In the genomic region with DNA sequence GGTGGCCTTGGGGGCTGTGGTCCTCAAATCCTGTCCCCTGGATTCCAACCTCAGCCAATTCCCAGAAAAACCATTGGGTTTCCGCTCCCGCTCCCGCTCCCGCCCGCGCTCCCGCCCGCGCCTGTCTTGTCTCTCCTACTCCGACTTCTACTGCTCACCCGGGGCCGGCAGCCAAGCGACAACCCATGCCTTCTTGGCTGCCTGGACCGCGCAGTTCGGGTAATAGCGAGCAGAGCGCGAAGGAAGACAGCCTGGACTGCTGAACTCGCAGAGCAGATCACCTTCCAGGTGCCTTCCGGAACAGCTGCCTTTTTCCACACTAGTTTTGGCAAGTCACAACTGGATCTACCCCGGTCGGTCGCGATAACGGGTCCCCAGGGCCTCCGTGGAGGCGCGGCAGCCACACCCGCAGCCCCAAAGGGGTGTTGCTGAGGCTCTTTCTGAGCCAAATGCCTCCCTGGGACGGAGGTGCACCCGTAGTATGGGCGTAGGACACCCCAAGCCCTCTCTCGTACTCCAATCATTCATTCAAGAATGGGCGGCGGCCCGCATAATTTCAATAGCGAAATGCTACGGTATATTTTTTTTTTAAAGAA, we compare ENCODE assay signal across 10 mouse cellular contexts. TPM values are rescaled to one million over a fixed set of nuclear protein-coding genes. Genes with fewer than 3 reads are reported as not detected.
DNase-seq lines count a peak whose midpoint lies in the region; ATAC-seq and TF ChIP-seq lines count a peak whose summit lies in the region.
"Had no signal": no experiment of that assay in that cellular context is flagged by ENCODE, and none has a peak within 500 bp of the region (broad histone marks: within the 10 kb centered on the region; RNA-seq: fewer than 3 reads in every experiment).

No protein-coding gene starts in this region.

- no peak overlapping the region for H3K4me2 ChIP-seq in forebrain, embryonic 11.5 days (ENCODE audit: low read depth, low read length, severe bottlenecking)
- no peak overlapping the region for H3K4me2 ChIP-seq in forebrain, embryonic 14.5 days (ENCODE audit: low read length)

- H3K4me1 ChIP-seq in forebrain, embryonic 11.5 days (replicated peaks; ENCODE audit: control insufficient read depth, insufficient read depth, low read length), result peaks cover 18% of the 10 kb centered on the region
- peaks cover 9% of the 10 kb centered on the region for H3K4me1 ChIP-seq in forebrain, embryonic 14.5 days (ENCODE audit: control insufficient read depth, insufficient read depth, low read length)
- peaks cover 0 to 7% of the 10 kb centered on the region in 2 experiments; a peak in 2 of 4 replicates for H3K4me1 ChIP-seq in ES-E14 (ENCODE audit: control insufficient read depth in 2 of 2, insufficient read depth in 2 of 2, low read length in 2 of 2, poor library complexity in 1 of 2)
- peaks cover 51% of the 10 kb centered on the region for H3K4me1 ChIP-seq in limb, embryonic 10.5 days

- no peak for ATAC-seq in forebrain, embryonic 11.5 days (replicated peaks; ENCODE audit: low FRiP score)
- ATAC-seq in forebrain, embryonic 14.5 days, result no peak

- in situ Hi-C loops in ES-E14 (cut with MboI; ENCODE audit: low sequenced_read_pairs in 2 of 2, unreplicated experiment in 2 of 2), result no loop called here

- no peaks in the 10 kb centered on the region for H3K36me3 ChIP-seq in forebrain, embryonic 11.5 days (ENCODE audit: control insufficient read depth, insufficient read depth, low read length)
- no peaks in the 10 kb centered on the region for H3K36me3 ChIP-seq in forebrain, embryonic 14.5 days (ENCODE audit: control insufficient read depth, insufficient read depth, low read length)
- no peaks in the 10 kb centered on the region for H3K36me3 ChIP-seq in ES-E14 (ENCODE audit: control insufficient read depth, insufficient read depth, low read length, poor library complexity, severe bottlenecking)
- no peaks in the 10 kb centered on the region for H3K36me3 ChIP-seq in limb, embryonic 10.5 days
- H3K36me3 ChIP-seq: G1E had no signal

- peaks cover 99% of the 10 kb centered on the region for H3K27me3 ChIP-seq in forebrain, embryonic 11.5 days (ENCODE audit: control insufficient read depth, insufficient read depth, low read length)
- peaks cover 97% of the 10 kb centered on the region for H3K27me3 ChIP-seq in forebrain, embryonic 14.5 days (replicated peaks; ENCODE audit: control insufficient read depth, insufficient read depth, low read length)
- H3K27me3 ChIP-seq in limb, embryonic 10.5 days (ENCODE audit: low read depth, poor library complexity, severe bottlenecking), result peaks cover 100% of the 10 kb centered on the region

- no peak overlapping the region for H3K27ac ChIP-seq in forebrain, embryonic 11.5 days (ENCODE audit: low read depth, low read length)
- H3K27ac ChIP-seq in forebrain, embryonic 14.5 days (ENCODE audit: low read depth, low read length), result no peak overlapping the region
- H3K27ac ChIP-seq in ES-E14 (ENCODE audit: insufficient read depth, low read depth, low read length, poor library complexity, severe bottlenecking), result no peak overlapping the region
- no peak overlapping the region for H3K27ac ChIP-seq in limb, embryonic 10.5 days

- no peak overlapping the region for H3K4me3 ChIP-seq in forebrain, embryonic 11.5 days (ENCODE audit: low read depth, low read length)
- no peak overlapping the region; the same call in 1 of the 2 replicates for H3K4me3 ChIP-seq in forebrain, embryonic 14.5 days (ENCODE audit: low read depth, low read length)
- H3K4me3 ChIP-seq in ES-E14 (ENCODE audit: insufficient read depth in 1 of 2, low read depth in 1 of 2, low read length in 2 of 2, poor library complexity in 1 of 2, severe bottlenecking in 1 of 2), result peak overlapping the region; percentile 18 to 32; a peak in 2 of 4 replicates
- H3K4me3 ChIP-seq in limb, embryonic 10.5 days, result peak overlapping the region; percentile 12

- 3% methylated on average over 39 of the region's 39 CpGs for WGBS in forebrain, embryonic 11.5 days
- WGBS in forebrain, embryonic 14.5 days, result 3% methylated on average over 39 of the region's 39 CpGs
- WGBS in limb, embryonic 10.5 days, result 3% methylated on average over 39 of the region's 39 CpGs

- H3K9ac ChIP-seq in forebrain, embryonic 11.5 days (ENCODE audit: low read length), result no peak overlapping the region
- no peak overlapping the region for H3K9ac ChIP-seq in forebrain, embryonic 14.5 days (ENCODE audit: low read length)
- H3K9ac ChIP-seq in ES-E14 (ENCODE audit: insufficient read depth, low read depth, low read length, poor library complexity, severe bottlenecking), result no peak overlapping the region

- intact Hi-C loops in gastrocnemius, postnatal 14 days (cut with DNase I; ENCODE audit: low total_unique reads), result no loop called here

- DNase-seq in forebrain, embryonic 11.5 days (ENCODE audit: low spot score), result peak; percentile 67
- no peak for DNase-seq in forebrain, embryonic 14.5 days (ENCODE audit: low spot score)
- no peak for DNase-seq in ES-E14 (ENCODE audit: low read depth, low spot score)
- peak; percentile 46 for DNase-seq in gastrocnemius, postnatal 14 days
- peak; percentile 71 for DNase-seq in limb, embryonic 10.5 days (ENCODE audit: low spot score)
- peak; percentile 67 for DNase-seq in neural tube, embryonic 10.5 days (ENCODE audit: extremely low spot score, low spot score)
- DNase-seq in spleen, postnatal 14 days (ENCODE audit: low spot score in 2 of 2), result no peak
- no peak for DNase-seq in thymus, postnatal 36 days

- H3K9me3 ChIP-seq in forebrain, embryonic 11.5 days (ENCODE audit: control insufficient read depth, low read length), result no peaks in the 10 kb centered on the region
- no peaks in the 10 kb centered on the region for H3K9me3 ChIP-seq in forebrain, embryonic 14.5 days (replicated peaks; ENCODE audit: control insufficient read depth, low read length)
- H3K9me3 ChIP-seq in ES-E14 (ENCODE audit: control insufficient read depth, insufficient read depth, low read depth, low read length), result no peaks in the 10 kb centered on the region
- H3K9me3 ChIP-seq in limb, embryonic 10.5 days (replicated peaks), result no peaks in the 10 kb centered on the region
- H3K9me3 ChIP-seq: G1E had no signal

TF ChIP-seq in ES-E14, 5 proteins besides CTCF, POLR2A, EP300 and RAD21:
- TF ChIP-seq ZNF384 (IDR thresholded peaks at IDR 0.05; ENCODE audit: low read depth, low read length) (no peak), CHD2 (IDR thresholded peaks at IDR 0.05; ENCODE audit: low read depth, low read length) (no peak), ZC3H11A (IDR thresholded peaks at IDR 0.05; ENCODE audit: borderline replicate concordance, low read depth, low read length) (no peak), HCFC1 (IDR thresholded peaks at IDR 0.05; ENCODE audit: borderline replicate concordance, insufficient read depth, low read length) (no peak), MAFK (IDR thresholded peaks at IDR 0.05; ENCODE audit: insufficient read depth, low read depth, low read length) (no peak)

RNA-seq across cellular contexts. Expression of a gene that starts 3.0 kb away (rescaled TPM):
- polyA plus RNA-seq in forebrain, embryonic 11.5 days (2014; fragmentation: Nextera tagmentation; extraction: Ambion mirVana), result 0.23 and 0.29 TPM in 2 replicates
- polyA plus RNA-seq in forebrain, embryonic 14.5 days (2014; fragmentation: Nextera tagmentation; extraction: Ambion mirVana), result 0.11 TPM in 1 of 2 replicates, not detected in the other
- total RNA-seq in ES-E14 (2012; rRNA removed), result 0.16 and 0.18 TPM in 2 replicates
- total RNA-seq in gastrocnemius, postnatal 14 days (2021), result not detected
- 0.85 and 1.9 TPM in 2 replicates for polyA plus RNA-seq in limb, embryonic 10.5 days (2016; fragmentation: Nextera tagmentation; extraction: Ambion mirVana)
- total RNA-seq: gastrocnemius, postnatal 4 days had no signal
- polyA plus RNA-seq: G1E had no signal

RNA-seq across cellular contexts. Expression of a gene that starts 23.2 kb away (rescaled TPM):
- 1.4 TPM in 2 replicates for polyA plus RNA-seq in forebrain, embryonic 11.5 days (2014; fragmentation: Nextera tagmentation; extraction: Ambion mirVana)
- not detected in 2 replicates for polyA plus RNA-seq in forebrain, embryonic 14.5 days (2014; fragmentation: Nextera tagmentation; extraction: Ambion mirVana)
- total RNA-seq in ES-E14 (2012; rRNA removed), result 0.11 and 0.54 TPM in 2 replicates
- total RNA-seq in gastrocnemius, postnatal 14 days (2021), result not detected
- polyA plus RNA-seq in limb, embryonic 10.5 days (2016; fragmentation: Nextera tagmentation; extraction: Ambion mirVana), result 6.9 and 9.5 TPM in 2 replicates
- polyA plus RNA-seq: G1E had no signal

Comparison
In these comparisons a context has a peak if more than half of its experiments do, and no peak if none do; other contexts are left out.
1. DNase-seq: peak in forebrain, embryonic 11.5 days (single experiment), gastrocnemius, postnatal 14 days (single experiment), limb, embryonic 10.5 days (single experiment) and neural tube, embryonic 10.5 days (single experiment); none in forebrain, embryonic 14.5 days (single experiment), ES-E14 (single experiment), spleen, postnatal 14 days (0 of 2) and thymus, postnatal 36 days (0 of 2).
2. H3K4me3 ChIP-seq: peak in ES-E14 (2 of 2) and limb, embryonic 10.5 days (single experiment); none in forebrain, embryonic 11.5 days (single experiment) and forebrain, embryonic 14.5 days (single experiment).